Mouse (Mus musculus): ENCODE data around the gene Piezo1. TPM values are rescaled to one million over a fixed set of nuclear protein-coding genes. Genes with fewer than 3 reads are reported as not detected.

The Piezo1 gene
- polyA plus RNA-seq, 1 experiment from 2014 or later, result 7.0 TPM

GRCm38 (mm10) chr8:122432443-122433268, 118.5 kb downstream of the Piezo1 start, which contains the start of gene Cyba:
Gene Cyba, minus strand, starts transcription at chr8:122432930.
- H3K9ac ChIP-seq (ENCODE audit: low read length), result peak within 1 kb of the TSS; percentile 66
- peak within 1 kb of the TSS; percentile 71 for H3K4me2 ChIP-seq (replicated peaks; ENCODE audit: low read depth)
- H3K27ac ChIP-seq (replicated peaks), result peak within 1 kb of the TSS; percentile 84
- H3K9me3 ChIP-seq (ENCODE audit: control insufficient read depth, low read length), result no peaks in the 10 kb centered on the region
- no peaks in the 10 kb centered on the region for H3K4me1 ChIP-seq (replicated peaks; ENCODE audit: control insufficient read depth, insufficient read depth)
- no peaks in the 10 kb centered on the region for H3K27me3 ChIP-seq (ENCODE audit: control insufficient read depth, insufficient read depth, low read length)
- peak; percentile 82 for DNase-seq (ENCODE audit: low spot score)
- H3K4me3 ChIP-seq (ENCODE audit: low read depth, low read length), result peak within 1 kb of the TSS; percentile 48
- ATAC-seq (ENCODE audit: low FRiP score, low TSS enrichment), result peak; percentile 81
- TF ChIP-seq EP300 (optimal IDR thresholded peaks at IDR 0.05) (no peak), CTCF (IDR thresholded peaks at IDR 0.05; ENCODE audit: low read depth) (no peak)
- peaks cover 12% of the 10 kb centered on the region; the same call in 1 of the 2 replicates for H3K36me3 ChIP-seq (ENCODE audit: control insufficient read depth, insufficient read depth, low read length)
- 2% methylated on average over 45 of the region's 45 CpGs for WGBS

Small RNAs within 50 kb of the gene (microRNA-seq; reads per million reads assigned to microRNA genes)
- not detected for gene Gm24366

Other genes starting within 250 kb of the Piezo1 start
- not detected in 2 replicates for gene Trhr2, start 190.6 kb downstream of the Piezo1 start, polyA plus RNA-seq (2015; fragmentation: Nextera tagmentation; extraction: Ambion mirVana)
- 19.4 and 19.8 TPM in 2 replicates for gene Zc3h18, start 174.7 kb downstream of the Piezo1 start, polyA plus RNA-seq (2015; fragmentation: Nextera tagmentation; extraction: Ambion mirVana)
- 0.15 and 0.32 TPM in 2 replicates for gene Il17c, start 129.3 kb downstream of the Piezo1 start, polyA plus RNA-seq (2015; fragmentation: Nextera tagmentation; extraction: Ambion mirVana)
- 250 and 267 TPM in 2 replicates for gene Cyba, start 118.4 kb downstream of the Piezo1 start, polyA plus RNA-seq (2015; fragmentation: Nextera tagmentation; extraction: Ambion mirVana)
- gene Mvd, start 107.9 kb downstream of the Piezo1 start, polyA plus RNA-seq (2015; fragmentation: Nextera tagmentation; extraction: Ambion mirVana), result 34.6 and 35.7 TPM in 2 replicates
- gene Snai3, start 90.6 kb downstream of the Piezo1 start, polyA plus RNA-seq (2015; fragmentation: Nextera tagmentation; extraction: Ambion mirVana), result 1.4 and 1.6 TPM in 2 replicates
- 31.2 and 32.2 TPM in 2 replicates for gene Rnf166, start 75.3 kb downstream of the Piezo1 start, polyA plus RNA-seq (2015; fragmentation: Nextera tagmentation; extraction: Ambion mirVana)
- gene Ctu2, start 75.2 kb downstream of the Piezo1 start, polyA plus RNA-seq (2015; fragmentation: Nextera tagmentation; extraction: Ambion mirVana), result 33.1 and 34.5 TPM in 2 replicates
- gene Cdt1, start 16.7 kb upstream of the Piezo1 start, polyA plus RNA-seq (2015; fragmentation: Nextera tagmentation; extraction: Ambion mirVana), result 11.8 TPM in 2 replicates
- gene Aprt, start 25.6 kb upstream of the Piezo1 start, polyA plus RNA-seq (2015; fragmentation: Nextera tagmentation; extraction: Ambion mirVana), result 311 and 314 TPM in 2 replicates
- gene Galns, start 60.1 kb upstream of the Piezo1 start, polyA plus RNA-seq (2015; fragmentation: Nextera tagmentation; extraction: Ambion mirVana), result 8.2 TPM in 2 replicates
- gene Trappc2l, start 60.3 kb upstream of the Piezo1 start, polyA plus RNA-seq (2015; fragmentation: Nextera tagmentation; extraction: Ambion mirVana), result 48.0 and 49.5 TPM in 2 replicates
- 0.08 TPM in 1 of 2 replicates, not detected in the other for gene Pabpn1l, start 71.4 kb upstream of the Piezo1 start, polyA plus RNA-seq (2015; fragmentation: Nextera tagmentation; extraction: Ambion mirVana)
- 1.8 and 2.4 TPM in 2 replicates for gene Cbfa2t3, start 147.8 kb upstream of the Piezo1 start, polyA plus RNA-seq (2015; fragmentation: Nextera tagmentation; extraction: Ambion mirVana)
- 14.7 and 15.4 TPM in 2 replicates for gene Acsf3, start 224.2 kb upstream of the Piezo1 start, polyA plus RNA-seq (2015; fragmentation: Nextera tagmentation; extraction: Ambion mirVana)